Mouse (Mus musculus): ENCODE measurements around the gene Gcgr. TPM values are rescaled to one million over a fixed set of nuclear protein-coding genes. Genes with fewer than 3 reads are reported as not detected.
A peak's percentile ranks its signal among the peaks of the same experiment; 100 is the strongest.

Gene Gcgr
- 0.59 and 1.4 TPM in 2 replicates for polyA plus RNA-seq (2014; fragmentation: Nextera tagmentation; extraction: Ambion mirVana)

DNA sequence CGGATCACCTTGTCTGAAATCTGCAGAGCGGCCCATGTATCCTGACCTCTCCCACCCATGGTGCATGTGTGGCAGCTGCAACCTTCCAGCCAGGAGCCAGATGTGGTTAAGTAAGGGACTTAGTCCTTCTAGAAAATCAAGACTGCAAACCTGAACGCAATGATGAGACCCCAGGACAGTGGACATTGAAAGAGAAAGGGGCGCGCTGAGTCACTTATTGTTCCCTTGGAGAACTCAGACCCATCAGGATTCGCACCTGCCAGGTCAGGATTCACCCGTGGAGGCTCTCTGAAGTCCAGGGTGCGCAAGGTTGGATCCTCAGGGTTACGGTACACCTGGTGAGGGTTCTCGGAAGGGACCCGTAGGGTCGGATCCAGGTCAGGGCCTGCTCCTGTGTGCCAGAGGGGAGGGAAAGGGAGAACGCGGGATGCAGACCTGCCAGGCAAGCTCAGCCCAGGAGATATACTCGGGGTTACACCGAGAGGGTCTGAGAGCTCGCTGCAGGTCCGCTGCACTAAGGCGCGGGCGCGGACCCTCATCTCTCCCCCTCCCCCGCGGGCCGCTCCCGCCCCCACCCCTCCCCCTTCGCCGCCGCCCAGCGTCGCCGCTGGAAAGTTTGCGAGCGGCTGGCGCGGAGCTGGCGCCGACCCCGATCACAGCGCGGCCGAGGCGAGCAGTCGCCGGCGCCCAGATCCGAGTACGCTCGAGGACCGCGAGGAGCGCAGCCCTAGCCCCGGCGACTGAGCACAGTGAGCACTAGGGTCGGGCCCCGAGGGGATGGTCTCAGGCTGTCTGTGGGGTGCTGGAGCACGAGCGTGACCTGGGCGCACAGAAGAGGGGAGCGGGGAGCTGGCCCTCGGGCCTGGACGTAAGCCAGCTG is at the start of gene Gcgr:
Gene Gcgr, plus strand, starts transcription at position 615 of the 880 bp plus-strand sequence.
- 7% methylated on average over 60 of the region's 62 CpGs for WGBS
- H3K27ac ChIP-seq (ENCODE audit: low read depth) = no peak within 1 kb of the TSS
- H3K9me3 ChIP-seq (ENCODE audit: low read depth, low read length) = no peaks in the 10 kb centered on the region
- peak within 1 kb of the TSS; percentile 44 for H3K4me3 ChIP-seq (ENCODE audit: low read depth, low read length)
- ATAC-seq (ENCODE audit: insufficient read depth) = peak; percentile 54
- H3K36me3 ChIP-seq (ENCODE audit: insufficient read depth) = no peaks in the 10 kb centered on the region
- peak within 1 kb of the TSS; percentile 51 for H3K9ac ChIP-seq
- TF ChIP-seq CTCF (IDR thresholded peaks at IDR 0.05; ENCODE audit: low read depth) = no peak
- peak within 1 kb of the TSS; percentile 75 for H3K4me2 ChIP-seq
- H3K4me1 ChIP-seq (ENCODE audit: insufficient read depth) = no peaks in the 10 kb centered on the region
- DNase-seq = peak; percentile 62
- H3K27me3 ChIP-seq (ENCODE audit: insufficient read depth, low read length) = peaks cover 54% of the 10 kb centered on the region

DNA sequence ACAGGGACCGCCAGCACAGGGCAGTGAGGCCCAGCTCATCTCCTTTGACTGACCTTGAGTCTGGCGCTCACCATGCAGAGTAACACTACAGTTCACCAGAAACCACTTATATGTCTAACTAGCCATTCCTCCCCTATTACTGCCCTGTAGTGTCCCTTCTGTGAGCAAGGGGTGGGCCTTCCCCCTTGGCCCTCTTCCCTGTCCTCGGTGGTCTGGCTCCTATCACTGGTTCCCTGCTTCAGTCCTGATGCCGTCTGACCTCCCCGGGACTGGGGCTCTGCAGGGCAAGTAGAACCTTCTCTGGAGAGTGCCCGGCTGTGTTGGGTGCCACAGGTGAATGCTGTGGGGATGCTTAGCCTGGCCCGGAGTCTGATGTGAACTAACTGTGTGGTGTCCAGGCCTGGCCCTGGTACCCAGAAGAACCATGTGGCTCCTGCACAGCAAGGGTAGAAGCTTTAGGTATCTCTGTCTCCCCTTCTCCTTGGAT is 47.0 kb upstream of the Gcgr start:
- 87% methylated on average over 7 of the region's 7 CpGs for WGBS
- H3K27me3 ChIP-seq (ENCODE audit: insufficient read depth, low read length) = no peaks in the 10 kb centered on the region
- H3K4me3 ChIP-seq (ENCODE audit: low read depth, low read length) = peak overlapping the region; percentile 99
- peak overlapping the region; percentile 92 for H3K9ac ChIP-seq
- peaks cover 9% of the 10 kb centered on the region for H3K4me1 ChIP-seq (ENCODE audit: insufficient read depth)
- no peak for TF ChIP-seq CTCF (IDR thresholded peaks at IDR 0.05; ENCODE audit: low read depth)
- DNase-seq (no peak), ATAC-seq (ENCODE audit: insufficient read depth) (no peak)
- H3K4me2 ChIP-seq = peak overlapping the region; percentile 90
- H3K36me3 ChIP-seq (ENCODE audit: insufficient read depth) = peaks cover 84% of the 10 kb centered on the region
- no peaks in the 10 kb centered on the region for H3K9me3 ChIP-seq (ENCODE audit: low read depth, low read length)
- H3K27ac ChIP-seq (ENCODE audit: low read depth) = peak overlapping the region; percentile 88

DNA sequence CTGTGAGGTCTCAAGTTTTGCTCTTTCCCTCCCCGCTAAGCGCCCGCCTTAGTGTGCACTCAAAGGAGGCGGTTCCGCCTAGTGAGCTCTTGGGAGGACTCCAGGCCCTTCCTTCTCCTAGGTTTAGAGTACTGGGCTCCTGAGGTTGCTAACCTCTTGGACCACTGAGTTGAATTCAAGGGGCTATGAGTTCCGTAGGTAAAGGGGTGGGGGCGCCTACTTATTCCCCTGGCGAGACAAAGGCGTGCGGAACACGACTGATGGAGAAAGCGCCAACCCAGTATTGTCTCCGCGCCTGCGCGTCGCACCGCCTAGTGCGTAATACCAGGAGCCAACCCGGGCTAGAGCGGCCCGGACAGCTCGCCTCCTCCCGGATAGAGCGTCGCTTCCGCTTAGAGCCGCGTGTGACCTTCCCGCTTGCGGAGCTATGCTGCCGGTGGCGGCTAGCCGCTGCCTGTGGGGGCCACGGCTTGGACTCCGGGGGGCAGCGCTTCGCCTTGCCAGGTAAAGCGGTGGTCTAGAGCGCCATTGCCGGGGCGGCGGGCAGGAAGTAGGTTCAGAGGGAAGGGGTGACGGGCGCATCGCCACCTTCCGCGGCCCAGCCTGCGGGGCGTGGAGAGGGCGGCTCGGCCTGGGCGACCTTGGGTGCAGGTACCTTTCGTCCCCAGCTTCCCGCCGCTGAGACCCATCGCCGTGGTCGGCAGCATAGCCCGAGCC is 46.1 kb upstream of the Gcgr start, which contains the start of gene Mrpl12:
Gene Mrpl12, plus strand, starts transcription at position 349 of the 717 bp plus-strand sequence.
- under 1% methylated on average over 60 of the region's 60 CpGs for WGBS
- Histone ChIP-seq H3K9ac (peak within 1 kb of the TSS; percentile 92), H3K4me2 (peak within 1 kb of the TSS; percentile 90), H3K27me3 (ENCODE audit: insufficient read depth, low read length) (no peaks in the 10 kb centered on the region), H3K36me3 (ENCODE audit: insufficient read depth) (peaks cover 80% of the 10 kb centered on the region), H3K9me3 (ENCODE audit: low read depth, low read length) (no peaks in the 10 kb centered on the region), H3K4me1 (ENCODE audit: insufficient read depth) (peaks cover 9% of the 10 kb centered on the region), H3K27ac (ENCODE audit: low read depth) (peak within 1 kb of the TSS; percentile 88), H3K4me3 (ENCODE audit: low read depth, low read length) (peak within 1 kb of the TSS; percentile 99)
- no peak for TF ChIP-seq CTCF (IDR thresholded peaks at IDR 0.05; ENCODE audit: low read depth)
- ATAC-seq (ENCODE audit: insufficient read depth) (peak; percentile 97), DNase-seq (peak; percentile 98)

DNA sequence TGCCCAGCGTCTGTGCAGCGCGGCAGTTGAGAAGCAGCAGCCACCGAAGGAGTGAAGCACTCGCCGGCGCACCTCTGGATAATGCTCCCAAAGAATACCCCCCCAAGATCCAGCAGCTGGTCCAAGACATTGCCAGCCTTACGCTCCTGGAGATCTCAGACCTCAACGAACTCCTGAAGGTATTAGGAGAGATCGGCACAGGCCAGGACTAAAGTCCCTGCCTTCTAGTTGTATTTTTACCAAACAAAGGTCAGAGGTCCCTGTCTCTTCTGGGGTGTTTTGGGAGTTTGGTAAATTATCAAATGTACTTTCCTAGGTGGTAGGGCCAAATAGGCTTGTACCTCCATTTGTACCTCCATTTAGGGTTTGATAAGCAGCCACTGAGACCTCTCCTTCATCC is 45.2 kb upstream of the Gcgr start:
- H3K9me3 ChIP-seq (ENCODE audit: low read depth, low read length) = no peaks in the 10 kb centered on the region
- peak overlapping the region; percentile 90 for H3K4me2 ChIP-seq
- peak overlapping the region; percentile 99 for H3K4me3 ChIP-seq (ENCODE audit: low read depth, low read length)
- peaks cover 80% of the 10 kb centered on the region for H3K36me3 ChIP-seq (ENCODE audit: insufficient read depth)
- TF ChIP-seq CTCF (IDR thresholded peaks at IDR 0.05; ENCODE audit: low read depth) = no peak
- ATAC-seq (ENCODE audit: insufficient read depth) = no peak
- H3K27me3 ChIP-seq (ENCODE audit: insufficient read depth, low read length) = no peaks in the 10 kb centered on the region
- WGBS = 7% methylated on average over 10 of the region's 10 CpGs
- H3K4me1 ChIP-seq (ENCODE audit: insufficient read depth) = peaks cover 9% of the 10 kb centered on the region
- H3K27ac ChIP-seq (ENCODE audit: low read depth) = no peak overlapping the region; the same call in 1 of the 2 replicates
- no peak for DNase-seq
- H3K9ac ChIP-seq = peak overlapping the region; percentile 92

DNA sequence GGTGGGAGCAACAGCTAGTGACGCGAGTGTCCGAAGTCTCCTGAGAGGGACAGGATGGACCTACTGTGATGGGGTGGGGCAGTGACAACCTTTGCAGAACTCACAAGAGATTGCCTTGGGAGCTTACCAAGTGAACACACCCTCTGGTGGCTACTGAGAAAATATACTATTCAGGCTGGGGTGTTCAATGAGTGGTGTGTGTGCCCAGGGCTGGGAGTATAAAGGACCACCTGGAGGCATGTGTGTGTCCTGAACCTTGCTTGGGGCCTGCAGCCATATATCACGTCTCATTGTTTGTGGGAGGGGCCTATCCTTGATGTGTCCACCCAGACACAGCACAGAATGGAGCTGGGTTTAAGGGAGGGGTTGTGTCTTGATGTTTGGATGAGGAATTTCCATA is 42.0 kb upstream of the Gcgr start:
- ATAC-seq (ENCODE audit: insufficient read depth) (no peak), DNase-seq (no peak)
- Histone ChIP-seq H3K36me3 (ENCODE audit: insufficient read depth) (peaks cover 52% of the 10 kb centered on the region), H3K9me3 (ENCODE audit: low read depth, low read length) (no peaks in the 10 kb centered on the region), H3K9ac (no peak overlapping the region), H3K27ac (ENCODE audit: low read depth) (no peak overlapping the region), H3K27me3 (ENCODE audit: insufficient read depth, low read length) (no peaks in the 10 kb centered on the region), H3K4me3 (ENCODE audit: low read depth, low read length) (no peak overlapping the region), H3K4me2 (no peak overlapping the region), H3K4me1 (ENCODE audit: insufficient read depth) (peaks cover 23% of the 10 kb centered on the region)
- peak; percentile 24; the same call in 1 of the 2 replicates for TF ChIP-seq CTCF (IDR thresholded peaks at IDR 0.05; ENCODE audit: low read depth)
- 74% methylated on average over 4 of the region's 4 CpGs for WGBS

DNA sequence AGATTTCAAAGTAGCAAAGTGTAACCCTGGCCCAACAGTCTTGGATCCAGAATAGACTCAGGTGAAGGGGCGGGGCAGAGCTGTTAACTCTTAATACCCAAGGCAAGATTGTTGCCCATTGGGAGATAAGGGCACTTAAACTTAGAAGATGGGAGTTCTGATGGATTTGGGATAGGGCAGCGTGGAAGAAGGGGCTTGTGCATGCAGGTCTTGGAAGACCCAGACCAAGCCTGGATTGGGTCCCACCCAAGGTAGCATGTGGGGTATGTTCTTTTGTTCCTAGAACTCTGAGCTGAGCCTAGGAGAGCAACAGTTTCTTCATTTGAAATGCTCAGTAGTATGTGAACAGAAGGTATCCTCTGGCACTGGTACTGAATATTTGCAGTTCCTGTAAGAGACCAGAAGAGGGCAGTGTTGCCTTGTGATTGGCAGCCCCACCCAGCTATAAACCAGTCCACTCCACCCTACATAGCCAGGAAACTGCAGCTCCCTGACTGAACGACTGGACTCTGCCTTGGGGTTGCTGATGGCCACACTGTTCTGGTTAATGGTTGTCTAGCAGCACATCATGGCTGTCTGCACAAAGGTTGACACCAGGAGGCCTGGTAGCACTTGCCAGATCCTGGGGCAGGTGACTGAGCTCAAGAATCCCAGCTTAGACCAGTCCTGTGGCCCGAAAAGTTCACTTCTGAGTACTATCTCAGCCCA is 41.3 kb upstream of the Gcgr start:
- Histone ChIP-seq H3K9me3 (ENCODE audit: low read depth, low read length) (no peaks in the 10 kb centered on the region), H3K4me3 (ENCODE audit: low read depth, low read length) (no peak overlapping the region), H3K4me2 (no peak overlapping the region), H3K36me3 (ENCODE audit: insufficient read depth) (peaks cover 56% of the 10 kb centered on the region), H3K4me1 (ENCODE audit: insufficient read depth) (peaks cover 19% of the 10 kb centered on the region), H3K27me3 (ENCODE audit: insufficient read depth, low read length) (no peaks in the 10 kb centered on the region), H3K27ac (ENCODE audit: low read depth) (no peak overlapping the region), H3K9ac (no peak overlapping the region)
- peak; percentile 91 for TF ChIP-seq CTCF (IDR thresholded peaks at IDR 0.05; ENCODE audit: low read depth)
- ATAC-seq (ENCODE audit: insufficient read depth) = peak; percentile 12
- DNase-seq = peak; percentile 91
- 59% methylated on average over 4 of the region's 4 CpGs for WGBS

Measured in lung, embryonic 14.5 days (tissue).